Mouse (Mus musculus) heart, embryonic 16.5 days (tissue): ENCODE results near the gene Ano6. TPM values are rescaled to one million over a fixed set of nuclear protein-coding genes. Genes with fewer than 3 reads are reported as not detected.

Experiments
- ATAC-seq: fragments of 200-750 bp; cut with Nextera tagmentation; replicated peaks from 2 replicates; pipeline ENCODE4 v1.8.0; 2017; ENCODE audit warnings: moderate number of reproducible peaks; ENCODE audit not compliant: insufficient read depth, low FRiP score; ENCODE audit errors: extremely low read depth
- H3K27ac ChIP-seq: fragments of 300-500 bp; sonication (generic); 2 replicates; pipeline ENCODE4 v1.5.1; 2014; ENCODE audit warnings: mild to moderate bottlenecking, low read length, control low read depth, moderate library complexity
- H3K27me3 ChIP-seq: fragments of 300-500 bp; sonication (generic); 2 replicates; pipeline ENCODE4 v1.6.1; 2014; ENCODE audit warnings: low read length, mixed read lengths; ENCODE audit not compliant: control insufficient read depth, insufficient read depth
- H3K36me3 ChIP-seq: fragments of 300-500 bp; sonication (generic); 2 replicates; pipeline ENCODE4 v1.6.1; 2014; ENCODE audit not compliant: control insufficient read depth, insufficient read depth
- H3K4me1 ChIP-seq: fragments of 300-500 bp; sonication (generic); 2 replicates; pipeline ENCODE4 v1.6.1; 2014; ENCODE audit warnings: low read length, mixed read lengths; ENCODE audit not compliant: control insufficient read depth, insufficient read depth
- H3K4me2 ChIP-seq: fragments of 300-500 bp; sonication (generic); 2 replicates; pipeline ENCODE4 v1.6.1; 2014; ENCODE audit warnings: low read depth, mild to moderate bottlenecking, control low read depth, low read length
- H3K4me3 ChIP-seq: fragments of 300-500 bp; sonication (generic); 2 replicates; pipeline ENCODE4 v1.5.1; 2014; ENCODE audit warnings: mild to moderate bottlenecking, control low read depth, low read length
- H3K9ac ChIP-seq: fragments of 300-500 bp; sonication (generic); 2 replicates; pipeline ENCODE4 v1.6.1; 2014; ENCODE audit warnings: low read length, control low read depth
- H3K9me3 ChIP-seq: fragments of 300-500 bp; sonication (generic); replicated peaks from 2 replicates; pipeline ENCODE4 v1.6.1; 2016; ENCODE audit warnings: low read length; ENCODE audit not compliant: control insufficient read depth
- whole genome bisulfite sequencing: fragments of 180-500 bp; shearing (Covaris S2); extraction: QIAGEN DNeasy Blood & Tissue Kit; methylation state at CpG from one replicate; pipeline ENCODE4 v1.1.7; 2014; 5-methylcytosine and 5-hydroxymethylcytosine counted together
- polyA plus RNA-seq: library from polyadenylated mRNA; unstranded; fragments of >200 nt; fragmentation: Nextera tagmentation; extraction: Ambion mirVana; gene quantifications from 2 replicates; pipeline ENCODE4 v1.2.1, GENCODE M21; 2015

Ano6 gene
- polyA plus RNA-seq, 1 experiment from 2014 or later: 34.4 TPM

- H3K27me3 ChIP-seq: no peaks in the 10 kb centered on the region
- H3K27ac ChIP-seq: peak overlapping the region; percentile 87
- ATAC-seq: peak; percentile 29; the same call in 1 of the 2 replicates
- 2% methylated on average over 29 of the region's 32 CpGs for WGBS
- peak overlapping the region; percentile 88 for H3K4me2 ChIP-seq
- H3K9ac ChIP-seq: peak overlapping the region; percentile 92
- H3K36me3 ChIP-seq: no peaks in the 10 kb centered on the region
- H3K4me1 ChIP-seq: peaks cover 48% of the 10 kb centered on the region
- peak overlapping the region; percentile 67 for H3K4me3 ChIP-seq
- H3K9me3 ChIP-seq: no peaks in the 10 kb centered on the region
Observed at GRCm38 (mm10) chr15:95791141-95791791, 623 bp downstream of the Ano6 start.

- WGBS: 55% methylated on average over 5 of the region's 5 CpGs
- Histone ChIP-seq H3K4me1 (peaks cover 48% of the 10 kb centered on the region), H3K27ac (no peak overlapping the region; the same call in 1 of the 2 replicates), H3K4me3 (peak overlapping the region; percentile 67), H3K27me3 (no peaks in the 10 kb centered on the region), H3K36me3 (no peaks in the 10 kb centered on the region), H3K4me2 (peak overlapping the region; percentile 88), H3K9me3 (no peaks in the 10 kb centered on the region), H3K9ac (peak overlapping the region; percentile 92)
- no peak for ATAC-seq
Observed at GRCm38 (mm10) chr15:95791855-95792254, 1.2 kb downstream of the Ano6 start.

GRCm38 (mm10) chr15:95792261-95793260 is 1.9 kb downstream of the Ano6 start:
- no peaks in the 10 kb centered on the region for H3K36me3 ChIP-seq
- peak overlapping the region; percentile 92; the same call in 1 of the 2 replicates for H3K9ac ChIP-seq
- WGBS: 76% methylated on average over 25 of the region's 25 CpGs
- H3K4me3 ChIP-seq: peak overlapping the region; percentile 67
- H3K9me3 ChIP-seq: no peaks in the 10 kb centered on the region
- H3K27me3 ChIP-seq: no peaks in the 10 kb centered on the region
- no peak overlapping the region for H3K27ac ChIP-seq
- H3K4me2 ChIP-seq: peak overlapping the region; percentile 88
- H3K4me1 ChIP-seq: peaks cover 53% of the 10 kb centered on the region
- ATAC-seq: no peak

GRCm38 (mm10) chr15:95793748-95794491 is 3.3 kb downstream of the Ano6 start:
- no peak overlapping the region for H3K27ac ChIP-seq

GRCm38 (mm10) chr15:95794611-95795565 is 4.2 kb downstream of the Ano6 start:
- no peaks in the 10 kb centered on the region for H3K9me3 ChIP-seq
- 0 out of 2 replicates have a peak overlapping the region, but pooled peaks have one; percentile 9 for H3K4me2 ChIP-seq
- no peak overlapping the region for H3K9ac ChIP-seq
- 43% methylated on average over 10 of the region's 10 CpGs for WGBS
- no peaks in the 10 kb centered on the region for H3K36me3 ChIP-seq
- peaks cover 57% of the 10 kb centered on the region for H3K4me1 ChIP-seq
- H3K4me3 ChIP-seq: no peak overlapping the region
- H3K27ac ChIP-seq: peak overlapping the region; percentile 44; the same call in 1 of the 2 replicates
- no peaks in the 10 kb centered on the region for H3K27me3 ChIP-seq
- no peak for ATAC-seq

More at GRCm38 (mm10) chr15:95793748-95794491, 3.3 kb downstream of the Ano6 start:
- H3K9ac ChIP-seq: no peak overlapping the region
- no peak for ATAC-seq
- H3K9me3 ChIP-seq: no peaks in the 10 kb centered on the region
- no peak overlapping the region for H3K4me3 ChIP-seq
- H3K36me3 ChIP-seq: no peaks in the 10 kb centered on the region
- WGBS: 75% methylated on average over 9 of the region's 9 CpGs
- H3K4me2 ChIP-seq: 0 out of 2 replicates have a peak overlapping the region, but pooled peaks have one; percentile 16
- peaks cover 61% of the 10 kb centered on the region for H3K4me1 ChIP-seq
- no peaks in the 10 kb centered on the region for H3K27me3 ChIP-seq

GRCm38 (mm10) chr15:95796062-95796461 is 5.4 kb downstream of the Ano6 start:
- 53% methylated on average over 5 of the region's 5 CpGs for WGBS
- ATAC-seq: no peak
- Histone ChIP-seq H3K27ac (no peak overlapping the region), H3K4me3 (no peak overlapping the region), H3K27me3 (no peaks in the 10 kb centered on the region), H3K9me3 (no peaks in the 10 kb centered on the region), H3K4me2 (no peak overlapping the region), H3K36me3 (no peaks in the 10 kb centered on the region), H3K4me1 (peaks cover 55% of the 10 kb centered on the region), H3K9ac (no peak overlapping the region)

GRCm38 (mm10) chr15:95797144-95797983 is 6.7 kb downstream of the Ano6 start:
- Histone ChIP-seq H3K4me1 (peaks cover 53% of the 10 kb centered on the region), H3K27ac (no peak overlapping the region), H3K36me3 (no peaks in the 10 kb centered on the region), H3K4me2 (no peak overlapping the region), H3K27me3 (no peaks in the 10 kb centered on the region), H3K9ac (no peak overlapping the region), H3K9me3 (no peaks in the 10 kb centered on the region), H3K4me3 (no peak overlapping the region)
- 0 out of 2 replicates have a peak, but pooled peaks have one; percentile 10 for ATAC-seq
- 50% methylated on average over 9 of the region's 9 CpGs for WGBS
